Mouse (Mus musculus): Measurements from ENCODE around the gene Sipa1.

Gene Sipa1

DNA sequence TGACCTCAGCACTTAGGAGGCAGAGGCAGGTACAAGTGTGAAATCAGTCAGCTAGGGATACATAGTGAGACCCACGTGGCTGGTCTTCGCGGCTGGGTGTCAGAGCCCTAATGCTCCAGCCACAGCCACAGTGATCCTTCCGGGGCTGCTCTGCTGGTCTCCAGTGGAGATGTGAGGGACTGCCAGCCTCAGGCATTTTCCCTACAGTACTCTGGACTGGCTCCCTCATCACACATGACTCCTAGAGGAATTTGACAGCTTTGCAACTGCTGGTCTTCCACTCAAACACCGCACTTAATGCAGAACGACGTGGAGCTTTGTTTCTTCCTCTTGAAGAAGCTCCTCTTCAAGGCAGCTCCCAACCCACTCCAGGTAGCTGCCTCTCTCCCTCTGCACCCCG, 57.3 kb downstream of the Sipa1 start:
- in situ Hi-C loops (cut with MboI) = no loop called here

- in situ Hi-C loops (cut with MboI) = no loop called here
Measured at GRCm38 (mm10) chr19:5605126-5605525, 58.4 kb downstream of the Sipa1 start.

DNA sequence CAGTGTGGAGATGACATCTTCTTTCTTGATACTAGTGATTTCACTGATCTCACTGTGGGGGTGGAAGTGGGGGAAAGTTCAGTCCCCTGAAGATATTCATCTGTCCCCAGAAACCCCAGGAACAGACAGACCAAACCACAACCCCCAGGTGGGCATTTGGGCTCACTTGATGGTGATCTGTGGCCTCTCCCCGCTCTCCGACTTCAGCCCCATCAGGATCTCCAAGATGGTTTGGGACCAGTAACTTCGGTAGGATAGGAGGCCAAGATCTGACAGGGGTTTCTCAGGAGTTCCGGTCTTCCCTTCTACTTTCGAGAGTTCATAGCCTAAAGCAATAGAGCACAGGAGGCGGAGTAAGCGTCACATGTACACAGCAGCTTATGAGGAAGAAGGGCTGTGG, 59.8 kb downstream of the Sipa1 start:
- in situ Hi-C loops (cut with MboI) = no loop called here

- in situ Hi-C loops (cut with MboI) = no loop called here
Measured at GRCm38 (mm10) chr19:5601752-5602541, 61.6 kb downstream of the Sipa1 start, which contains the start of gene Rnaseh2c. Gene Rnaseh2c (plus strand): TSS chr19:5601873.
